Mouse (Mus musculus) midbrain, embryonic 12.5 days (tissue): ENCODE measurements around the gene Ano9. TPM values are rescaled to one million over a fixed set of nuclear protein-coding genes. Genes with fewer than 3 reads are reported as not detected.

ENCODE experiments used
- ATAC-seq: fragments of 200-750 bp; cut with Nextera tagmentation; 2 replicates; pipeline ENCODE4 v1.8.0; 2017; ENCODE audit warnings: low read depth, moderate TSS enrichment, moderate library complexity; ENCODE audit not compliant: low FRiP score
- H3K27ac ChIP-seq: fragments of 300-500 bp; sonication (generic); replicated peaks from 2 replicates; pipeline ENCODE4 v1.5.1; 2016; ENCODE audit warnings: mild to moderate bottlenecking
- H3K27me3 ChIP-seq: fragments of 300-500 bp; sonication (generic); 2 replicates; pipeline ENCODE4 v1.6.1; 2016; ENCODE audit warnings: mild to moderate bottlenecking
- H3K36me3 ChIP-seq: fragments of 300-500 bp; sonication (generic); 2 replicates; pipeline ENCODE4 v1.6.1; 2016
- H3K4me1 ChIP-seq: fragments of 300-500 bp; sonication (generic); 2 replicates; pipeline ENCODE4 v1.6.1; 2016
- H3K4me2 ChIP-seq: fragments of 300-500 bp; sonication (generic); replicated peaks from 2 replicates; pipeline ENCODE4 v1.6.1; 2016; ENCODE audit warnings: mild to moderate bottlenecking, moderate library complexity
- H3K4me3 ChIP-seq: fragments of 300-500 bp; sonication (generic); 2 replicates; pipeline ENCODE4 v1.5.1; 2016; ENCODE audit warnings: mild to moderate bottlenecking
- H3K9ac ChIP-seq: fragments of 300-500 bp; sonication (generic); replicated peaks from 2 replicates; pipeline ENCODE4 v1.6.1; 2016; ENCODE audit warnings: mild to moderate bottlenecking, moderate library complexity
- H3K9me3 ChIP-seq: fragments of 300-500 bp; sonication (generic); 2 replicates; pipeline ENCODE4 v1.6.1; 2016; ENCODE audit warnings: mild to moderate bottlenecking
- WGBS: fragments of 180-500 bp; shearing (Covaris S2); methylation state at CpG from one replicate; pipeline ENCODE4 v1.1.7; 2016; 5-methylcytosine and 5-hydroxymethylcytosine counted together
- polyA plus RNA-seq: library from polyadenylated mRNA; unstranded; fragments of >200 nt; fragmentation: Nextera tagmentation; extraction: Ambion mirVana; gene quantifications from 2 replicates; pipeline ENCODE4 v1.2.1, GENCODE M21; 2016

The Ano9 gene
- not detected in 2 replicates for polyA plus RNA-seq

DNA sequence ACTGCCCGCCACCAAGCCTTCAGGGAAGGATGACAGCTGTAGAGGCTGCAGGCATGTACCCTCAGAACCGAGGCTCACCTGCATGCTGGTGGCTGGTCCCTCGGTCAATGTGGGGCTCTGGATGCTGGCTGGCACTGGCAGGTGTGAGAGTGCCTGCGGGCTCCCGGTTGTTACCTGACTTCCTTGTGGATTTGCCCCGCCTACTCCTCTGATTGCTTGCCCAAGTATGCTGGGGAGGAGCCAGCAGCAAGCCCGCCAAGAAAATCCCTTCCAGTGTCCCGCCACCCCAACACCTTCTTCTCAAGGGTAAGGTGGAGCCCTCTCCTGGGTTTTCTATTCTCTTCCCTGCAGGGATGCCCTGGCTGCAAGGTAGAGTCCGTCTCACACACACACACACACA is at the start of gene Ano9:
Ano9 (minus strand) TSS at position 171 of the 400 bp plus-strand sequence.
- ATAC-seq: no peak
- peaks cover 21% of the 10 kb centered on the region for H3K27me3 ChIP-seq
- no peak within 1 kb of the TSS for H3K4me2 ChIP-seq
- no peaks in the 10 kb centered on the region for H3K4me1 ChIP-seq
- no peaks in the 10 kb centered on the region for H3K36me3 ChIP-seq
- no peak within 1 kb of the TSS for H3K4me3 ChIP-seq
- 15% methylated on average over 9 of the region's 9 CpGs for WGBS
- H3K9ac ChIP-seq: no peak within 1 kb of the TSS
- H3K9me3 ChIP-seq: no peaks in the 10 kb centered on the region
- no peak within 1 kb of the TSS for H3K27ac ChIP-seq

DNA sequence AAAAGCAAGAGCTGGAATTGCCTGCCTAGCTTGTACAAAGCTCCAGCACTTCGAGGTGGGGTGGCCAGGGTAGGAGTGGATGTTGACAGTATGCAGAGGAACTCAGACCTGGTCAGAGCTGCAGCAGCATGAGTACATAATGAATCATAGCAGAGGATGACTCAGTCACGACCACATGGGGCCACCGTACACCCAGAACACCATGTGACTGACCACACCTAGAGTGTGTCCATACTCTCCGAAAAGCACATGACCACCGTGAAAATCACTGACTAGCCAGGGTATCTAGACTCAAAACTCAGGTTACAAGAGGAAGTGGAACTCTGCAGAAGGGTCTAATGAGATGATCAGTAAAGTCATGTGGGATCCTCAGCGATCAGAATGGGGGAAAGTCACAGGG is 47.2 kb upstream of the Ano9 start:
- Histone ChIP-seq H3K4me2 (no peak overlapping the region), H3K36me3 (peaks cover 37% of the 10 kb centered on the region), H3K4me1 (peaks cover 14% of the 10 kb centered on the region), H3K27me3 (no peaks in the 10 kb centered on the region), H3K27ac (no peak overlapping the region), H3K9me3 (no peaks in the 10 kb centered on the region), H3K4me3 (no peak overlapping the region), H3K9ac (no peak overlapping the region)
- 90% methylated on average over 6 of the region's 6 CpGs for WGBS
- no peak for ATAC-seq

GRCm38 (mm10) chr7:141164397-141164796 is 46.8 kb upstream of the Ano9 start:
- Histone ChIP-seq H3K4me2 (no peak overlapping the region), H3K9me3 (no peaks in the 10 kb centered on the region), H3K27me3 (no peaks in the 10 kb centered on the region), H3K9ac (no peak overlapping the region), H3K27ac (no peak overlapping the region), H3K4me3 (no peak overlapping the region), H3K36me3 (peaks cover 41% of the 10 kb centered on the region), H3K4me1 (peaks cover 14% of the 10 kb centered on the region)
- no peak for ATAC-seq
- 96% methylated on average over 7 of the region's 7 CpGs for WGBS

DNA sequence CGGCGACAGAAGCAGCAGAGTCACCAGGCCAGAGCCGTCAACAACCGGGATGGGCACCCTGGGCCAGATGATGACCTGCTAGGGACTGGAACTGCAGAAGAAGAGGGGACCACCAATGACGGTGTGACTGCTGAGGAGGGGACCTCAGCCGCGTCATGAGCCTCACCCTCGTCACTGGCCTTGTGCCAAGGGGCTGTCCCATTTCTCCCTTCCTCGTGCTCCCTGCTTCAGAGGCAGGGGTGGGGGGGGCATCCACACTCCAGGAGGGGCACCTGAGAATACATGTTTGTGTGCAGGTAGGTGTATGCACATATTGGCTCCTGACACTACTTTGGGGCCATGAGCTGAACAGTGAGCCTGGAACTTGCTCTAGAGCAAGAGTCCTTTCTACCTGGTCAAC is 37.8 kb upstream of the Ano9 start:
- Histone ChIP-seq H3K4me2 (no peak overlapping the region), H3K4me1 (no peaks in the 10 kb centered on the region), H3K4me3 (no peak overlapping the region), H3K9me3 (no peaks in the 10 kb centered on the region), H3K27me3 (no peaks in the 10 kb centered on the region), H3K27ac (no peak overlapping the region), H3K9ac (no peak overlapping the region), H3K36me3 (peaks cover 75% of the 10 kb centered on the region)
- ATAC-seq: no peak
- 89% methylated on average over 9 of the region's 9 CpGs for WGBS

- H3K36me3 ChIP-seq: peaks cover 53% of the 10 kb centered on the region
- H3K9me3 ChIP-seq: no peaks in the 10 kb centered on the region
- 80% methylated on average over 4 of the region's 4 CpGs for WGBS
- no peak overlapping the region for H3K9ac ChIP-seq
- H3K4me2 ChIP-seq: no peak overlapping the region
- H3K4me3 ChIP-seq: no peak overlapping the region
- no peaks in the 10 kb centered on the region for H3K27me3 ChIP-seq
- no peak for ATAC-seq
- H3K27ac ChIP-seq: no peak overlapping the region
- H3K4me1 ChIP-seq: no peaks in the 10 kb centered on the region
Observed at GRCm38 (mm10) chr7:141148639-141149038, 31.0 kb upstream of the Ano9 start.

- H3K4me3 ChIP-seq: no peak overlapping the region
- no peak overlapping the region; the same call in 1 of the 2 replicates for H3K9ac ChIP-seq
- H3K36me3 ChIP-seq: peaks cover 48% of the 10 kb centered on the region
- no peak overlapping the region for H3K4me2 ChIP-seq
- H3K27ac ChIP-seq: no peak overlapping the region
- no peak for ATAC-seq
- H3K4me1 ChIP-seq: no peaks in the 10 kb centered on the region
- H3K27me3 ChIP-seq: no peaks in the 10 kb centered on the region
- WGBS: 86% methylated on average over 6 of the region's 6 CpGs
- H3K9me3 ChIP-seq: no peaks in the 10 kb centered on the region
Observed at GRCm38 (mm10) chr7:141147044-141147443, 29.4 kb upstream of the Ano9 start.

GRCm38 (mm10) chr7:141146043-141146595 is 28.5 kb upstream of the Ano9 start:
- 96% methylated on average over 12 of the region's 12 CpGs for WGBS
- peaks cover 39% of the 10 kb centered on the region for H3K36me3 ChIP-seq

GRCm38 (mm10) chr7:141145403-141145802 is 27.8 kb upstream of the Ano9 start:
- Histone ChIP-seq H3K4me3 (no peak overlapping the region), H3K4me2 (no peak overlapping the region), H3K9me3 (no peaks in the 10 kb centered on the region), H3K27me3 (no peaks in the 10 kb centered on the region), H3K27ac (no peak overlapping the region), H3K4me1 (no peaks in the 10 kb centered on the region), H3K9ac (no peak overlapping the region), H3K36me3 (peaks cover 34% of the 10 kb centered on the region)
- no peak for ATAC-seq
- WGBS: 71% methylated on average over 1 of the region's 1 CpGs

More at GRCm38 (mm10) chr7:141146043-141146595, 28.5 kb upstream of the Ano9 start:
- H3K9ac ChIP-seq: no peak overlapping the region
- no peak overlapping the region for H3K27ac ChIP-seq
- no peak overlapping the region for H3K4me2 ChIP-seq
- H3K4me3 ChIP-seq: no peak overlapping the region
- H3K27me3 ChIP-seq: no peaks in the 10 kb centered on the region
- H3K4me1 ChIP-seq: no peaks in the 10 kb centered on the region
- ATAC-seq: no peak
- H3K9me3 ChIP-seq: no peaks in the 10 kb centered on the region

DNA sequence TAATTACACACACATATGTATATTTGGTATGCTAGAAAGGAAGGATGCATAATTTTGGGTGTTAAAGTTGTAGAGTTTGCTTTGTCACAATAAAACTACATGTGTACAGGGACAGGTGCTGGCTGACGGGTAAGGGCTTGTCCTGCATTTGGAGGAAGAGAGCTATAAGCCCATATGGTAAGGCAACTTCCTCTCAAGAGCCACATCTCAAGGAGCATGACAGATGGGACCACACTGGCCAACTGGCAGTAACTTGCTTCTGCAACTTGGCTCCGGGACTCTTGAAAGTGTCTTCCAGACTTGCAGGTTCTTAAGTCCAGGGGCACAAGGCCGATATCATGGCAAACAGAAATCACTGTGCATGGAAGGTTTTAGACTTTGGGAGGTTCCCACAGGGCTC is 27.0 kb upstream of the Ano9 start:
- Histone ChIP-seq H3K4me3 (no peak overlapping the region), H3K9ac (no peak overlapping the region), H3K27ac (no peak overlapping the region), H3K9me3 (no peaks in the 10 kb centered on the region), H3K4me1 (no peaks in the 10 kb centered on the region), H3K27me3 (no peaks in the 10 kb centered on the region), H3K4me2 (no peak overlapping the region), H3K36me3 (peaks cover 34% of the 10 kb centered on the region)
- WGBS: 93% methylated on average over 3 of the region's 3 CpGs
- ATAC-seq: no peak

- no peak overlapping the region for H3K9ac ChIP-seq
Observed at GRCm38 (mm10) chr7:141143861-141144260, 26.3 kb upstream of the Ano9 start.

GRCm38 (mm10) chr7:141143112-141143511 is 25.5 kb upstream of the Ano9 start:
- no peak overlapping the region for H3K27ac ChIP-seq
- no peak overlapping the region for H3K4me3 ChIP-seq
- WGBS: 54% methylated on average over 5 of the region's 5 CpGs
- H3K27me3 ChIP-seq: no peaks in the 10 kb centered on the region
- ATAC-seq: no peak
- H3K9ac ChIP-seq: no peak overlapping the region
- peaks cover 41% of the 10 kb centered on the region for H3K36me3 ChIP-seq
- H3K9me3 ChIP-seq: no peaks in the 10 kb centered on the region
- no peaks in the 10 kb centered on the region for H3K4me1 ChIP-seq
- H3K4me2 ChIP-seq: no peak overlapping the region

More at GRCm38 (mm10) chr7:141143861-141144260, 26.3 kb upstream of the Ano9 start:
- 83% methylated on average over 2 of the region's 2 CpGs for WGBS
- no peak overlapping the region for H3K4me2 ChIP-seq
- H3K4me1 ChIP-seq: no peaks in the 10 kb centered on the region
- H3K27me3 ChIP-seq: no peaks in the 10 kb centered on the region
- no peak overlapping the region for H3K4me3 ChIP-seq
- peaks cover 34% of the 10 kb centered on the region for H3K36me3 ChIP-seq
- ATAC-seq: no peak
- no peaks in the 10 kb centered on the region for H3K9me3 ChIP-seq
- no peak overlapping the region for H3K27ac ChIP-seq

- 94% methylated on average over 4 of the region's 4 CpGs for WGBS
- Histone ChIP-seq H3K9ac (no peak overlapping the region), H3K27ac (no peak overlapping the region), H3K36me3 (peaks cover 46% of the 10 kb centered on the region), H3K27me3 (no peaks in the 10 kb centered on the region), H3K4me2 (no peak overlapping the region), H3K9me3 (no peaks in the 10 kb centered on the region), H3K4me1 (no peaks in the 10 kb centered on the region), H3K4me3 (no peak overlapping the region)
- ATAC-seq: no peak
Observed at GRCm38 (mm10) chr7:141141326-141141725, 23.7 kb upstream of the Ano9 start.
